Mouse (Mus musculus): ENCODE data around the gene Atp5mpl. TPM values are rescaled to one million over a fixed set of nuclear protein-coding genes. Genes with fewer than 3 reads are reported as not detected.

The Atp5mpl gene
- total RNA-seq, 2 experiments from 2014 or later = 458 to 498 TPM

GRCm38 (mm10) chr12:111915781-111916180, 51.0 kb downstream of the Atp5mpl start:
- DNase-seq (ENCODE audit: low spot score in 2 of 2) = no peak

GRCm38 (mm10) chr12:111914031-111914430, 52.7 kb downstream of the Atp5mpl start:
- no peak for DNase-seq (ENCODE audit: low spot score in 2 of 2)

- no peak for DNase-seq (ENCODE audit: low spot score in 2 of 2)
Measured at GRCm38 (mm10) chr12:111912802-111913201, 54.0 kb downstream of the Atp5mpl start.

GRCm38 (mm10) chr12:111911796-111912195, 55.0 kb downstream of the Atp5mpl start:
- no peak for DNase-seq (ENCODE audit: low spot score in 2 of 2)

Other genes starting within 250 kb of the Atp5mpl start
- gene Klc1, start 208.1 kb downstream of the Atp5mpl start, total RNA-seq (2021) = 100 to 1,000 TPM; 840 to 877 TPM
- gene Xrcc3, start 153.1 kb downstream of the Atp5mpl start, total RNA-seq (2021) = 1 to 10 TPM; 3.2 to 4.1 TPM
- 10 to 100 TPM; 21.5 to 22.0 TPM for gene Zfyve21, start 152.8 kb downstream of the Atp5mpl start, total RNA-seq (2021)
- 10 to 100 TPM; 66.3 to 69.1 TPM for gene Ppp1r13b, start 58.9 kb downstream of the Atp5mpl start, total RNA-seq (2021)
- gene Tdrd9, start 4.6 kb upstream of the Atp5mpl start, total RNA-seq (2021) = under 1 TPM; 0.33 to 0.41 TPM
- gene Rd3l, start 14.3 kb upstream of the Atp5mpl start, total RNA-seq (2021) = not detected
- 1 to 10 TPM; 1.5 to 2.7 TPM for gene Aspg, start 139.7 kb upstream of the Atp5mpl start, total RNA-seq (2021)
- 10 to 100 TPM in 1 of 2 experiments, 1 to 10 TPM in 1; 7.6 to 10.0 TPM for gene Kif26a, start 179.2 kb upstream of the Atp5mpl start, total RNA-seq (2021)